Mouse (Mus musculus): Measurements from ENCODE around the gene Pex14. TPM values are rescaled to one million over a fixed set of nuclear protein-coding genes. Genes with fewer than 3 reads are reported as not detected.

The Pex14 gene
- polyA plus RNA-seq, 1 experiment from 2014 or later = 55.6 TPM

DNA sequence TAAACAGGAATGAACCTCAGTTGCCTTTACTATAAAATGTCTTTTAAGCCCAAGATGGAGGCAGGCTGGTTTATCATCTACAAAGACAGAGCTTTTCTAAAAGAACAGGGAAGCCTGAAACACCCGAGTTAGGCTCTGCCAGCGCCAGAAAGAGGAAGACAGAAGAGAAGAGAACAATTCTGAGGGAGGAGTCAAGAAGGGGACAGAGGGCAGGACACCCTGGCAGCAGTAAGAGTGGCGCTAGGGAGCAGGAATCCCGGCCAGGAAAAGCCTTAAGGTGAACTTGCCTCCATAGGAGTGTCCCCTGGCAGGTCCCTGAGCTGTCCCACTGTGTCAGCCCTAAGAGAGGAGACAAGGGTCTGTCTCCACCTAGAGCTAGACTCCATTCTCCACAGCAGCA, 43.9 kb upstream of the Pex14 start:
- Histone ChIP-seq H3K4me3 (replicated peaks; ENCODE audit: low read depth, low read length) (no peak overlapping the region), H3K9me3 (replicated peaks; ENCODE audit: low read length) (no peaks in the 10 kb centered on the region), H3K9ac (ENCODE audit: low read depth, low read length) (no peak overlapping the region), H3K27me3 (ENCODE audit: insufficient read depth, low read length) (no peaks in the 10 kb centered on the region), H3K4me1 (replicated peaks; ENCODE audit: insufficient read depth, low read length) (no peaks in the 10 kb centered on the region), H3K27ac (no peak overlapping the region), H3K4me2 (ENCODE audit: low read length) (no peak overlapping the region), H3K36me3 (ENCODE audit: insufficient read depth, low read length) (no peaks in the 10 kb centered on the region)
- ATAC-seq (replicated peaks; ENCODE audit: low FRiP score, low read depth) (no peak), DNase-seq (ENCODE audit: low spot score) (no peak)
- WGBS = 35% methylated on average over 4 of the region's 4 CpGs
- TF ChIP-seq CTCF (IDR thresholded peaks at IDR 0.05; ENCODE audit: low read depth) = no peak

DNA sequence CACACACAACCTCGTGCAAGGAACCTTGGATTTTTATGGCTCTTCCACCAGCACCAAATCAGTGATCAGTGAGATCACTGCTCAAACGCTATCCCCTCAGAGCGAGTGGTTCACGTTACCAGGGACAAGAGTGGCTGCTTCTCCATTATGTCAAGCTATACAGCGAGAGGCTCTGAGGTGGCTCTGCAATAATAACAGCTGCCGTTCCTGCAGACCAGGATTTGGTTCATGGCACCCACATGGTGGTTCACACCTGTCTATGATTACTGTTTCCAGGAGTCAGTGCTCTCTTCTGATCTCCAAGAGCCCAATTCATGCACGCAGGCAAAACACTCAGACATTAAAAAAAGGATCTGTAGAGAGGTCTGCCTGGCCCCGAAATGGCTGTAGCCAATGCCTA, 38.8 kb upstream of the Pex14 start:
- 70% methylated on average over 8 of the region's 8 CpGs for WGBS
- Histone ChIP-seq H3K4me1 (replicated peaks; ENCODE audit: insufficient read depth, low read length) (no peaks in the 10 kb centered on the region), H3K9me3 (replicated peaks; ENCODE audit: low read length) (no peaks in the 10 kb centered on the region), H3K4me2 (ENCODE audit: low read length) (no peak overlapping the region), H3K27ac (no peak overlapping the region), H3K4me3 (replicated peaks; ENCODE audit: low read depth, low read length) (no peak overlapping the region), H3K27me3 (ENCODE audit: insufficient read depth, low read length) (no peaks in the 10 kb centered on the region), H3K9ac (ENCODE audit: low read depth, low read length) (no peak overlapping the region), H3K36me3 (ENCODE audit: insufficient read depth, low read length) (no peaks in the 10 kb centered on the region)
- no peak for DNase-seq (ENCODE audit: low spot score)
- no peak for ATAC-seq (replicated peaks; ENCODE audit: low FRiP score, low read depth)
- TF ChIP-seq CTCF (IDR thresholded peaks at IDR 0.05; ENCODE audit: low read depth) = no peak

DNA sequence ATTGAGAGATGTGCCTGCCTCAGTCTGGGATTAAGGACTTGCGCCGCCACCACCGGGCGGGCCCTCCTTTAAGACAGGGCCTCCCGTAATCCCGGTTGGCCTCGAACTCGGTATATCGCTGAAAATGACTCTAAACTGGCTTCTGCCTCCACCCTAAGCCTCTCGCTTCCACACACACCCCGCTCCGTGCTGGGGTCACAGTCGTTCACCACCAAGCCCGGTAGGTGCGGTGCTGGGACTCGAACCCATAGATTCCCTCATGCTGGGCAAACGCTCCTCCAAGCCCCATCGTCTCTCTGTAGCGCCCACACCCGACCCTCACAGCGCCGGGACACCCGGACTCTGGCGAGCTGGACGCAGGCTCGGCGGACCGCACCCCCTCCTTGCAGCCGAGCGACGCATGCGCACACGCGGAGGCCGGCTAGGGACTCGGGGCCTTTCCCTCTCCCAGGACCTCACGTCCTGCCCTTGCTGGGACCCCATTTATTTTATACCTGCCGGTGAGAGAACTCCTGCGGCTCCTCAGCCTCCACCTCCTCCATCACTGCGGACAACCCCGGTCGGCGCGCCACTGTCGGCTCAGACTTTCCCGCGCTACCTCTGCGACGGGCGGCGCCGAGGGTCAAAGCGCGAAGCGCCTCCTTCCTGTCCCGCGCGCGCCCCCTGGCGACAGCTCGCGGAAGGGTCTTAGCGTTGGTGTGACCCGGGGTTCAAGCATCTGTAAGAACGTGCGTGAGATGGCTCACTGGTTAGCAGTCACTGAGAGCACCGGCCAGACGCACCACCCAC, 37.5 kb upstream of the Pex14 start, which contains the start of gene Cenps:
Gene Cenps (minus strand): TSS at position 648 of the 789 bp plus-strand sequence.
- no peaks in the 10 kb centered on the region for H3K9me3 ChIP-seq (replicated peaks; ENCODE audit: low read length)
- H3K4me2 ChIP-seq (ENCODE audit: low read length) = peak within 1 kb of the TSS; percentile 66
- no peaks in the 10 kb centered on the region for H3K4me1 ChIP-seq (replicated peaks; ENCODE audit: insufficient read depth, low read length)
- H3K27ac ChIP-seq = peak within 1 kb of the TSS; percentile 77
- ATAC-seq (replicated peaks; ENCODE audit: low FRiP score, low read depth) = peak; percentile 91
- 2% methylated on average over 68 of the region's 68 CpGs for WGBS
- no peaks in the 10 kb centered on the region for H3K36me3 ChIP-seq (ENCODE audit: insufficient read depth, low read length)
- DNase-seq (ENCODE audit: low spot score) = peak; percentile 94
- TF ChIP-seq CTCF (IDR thresholded peaks at IDR 0.05; ENCODE audit: low read depth) = peak; percentile 98
- H3K27me3 ChIP-seq (ENCODE audit: insufficient read depth, low read length) = no peaks in the 10 kb centered on the region
- H3K9ac ChIP-seq (ENCODE audit: low read depth, low read length) = peak within 1 kb of the TSS; percentile 70
- H3K4me3 ChIP-seq (replicated peaks; ENCODE audit: low read depth, low read length) = peak within 1 kb of the TSS; percentile 57

DNA sequence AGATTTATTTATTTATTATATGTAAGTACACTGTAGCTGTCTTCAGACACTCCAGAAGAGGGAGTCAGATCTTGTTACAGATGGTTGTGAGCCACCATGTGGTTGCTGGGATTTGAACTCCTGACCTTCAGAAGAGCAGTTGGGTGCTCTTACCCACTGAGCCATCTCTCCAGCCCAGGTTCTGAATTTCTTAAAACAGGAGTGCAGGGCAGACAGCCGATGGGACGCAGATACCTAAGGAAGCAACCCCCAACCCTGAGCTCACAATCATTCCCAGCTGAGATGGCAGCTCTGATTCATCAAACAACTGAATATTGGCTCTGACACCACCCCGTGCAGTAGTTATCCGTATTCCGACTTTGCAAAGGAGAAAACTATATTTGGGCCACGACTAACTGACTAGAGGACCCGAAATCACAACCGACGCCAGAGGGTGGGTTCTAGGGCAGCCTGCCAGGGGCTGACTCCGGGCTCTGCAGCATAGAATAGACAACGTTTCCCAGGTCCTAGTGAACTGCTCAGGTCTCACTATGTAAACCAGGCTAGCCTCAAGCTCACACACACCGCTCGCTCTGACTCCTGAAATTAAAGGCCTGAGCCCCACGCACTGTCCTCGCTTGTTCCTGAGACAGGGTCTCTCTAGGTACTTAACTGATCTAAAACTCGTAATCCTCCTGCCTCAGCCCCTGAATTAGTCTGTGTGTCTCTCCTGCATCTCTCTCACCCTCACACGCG, 36.6 kb upstream of the Pex14 start:
- no peaks in the 10 kb centered on the region for H3K9me3 ChIP-seq (replicated peaks; ENCODE audit: low read length)
- no peaks in the 10 kb centered on the region for H3K27me3 ChIP-seq (ENCODE audit: insufficient read depth, low read length)
- peak overlapping the region; percentile 66 for H3K4me2 ChIP-seq (ENCODE audit: low read length)
- ATAC-seq (replicated peaks; ENCODE audit: low FRiP score, low read depth) (no peak), DNase-seq (ENCODE audit: low spot score) (no peak)
- WGBS = 62% methylated on average over 18 of the region's 18 CpGs
- H3K9ac ChIP-seq (ENCODE audit: low read depth, low read length) = peak overlapping the region; percentile 70; the same call in 1 of the 2 replicates
- no peak overlapping the region; the same call in 1 of the 2 replicates for H3K27ac ChIP-seq
- no peaks in the 10 kb centered on the region for H3K4me1 ChIP-seq (replicated peaks; ENCODE audit: insufficient read depth, low read length)
- no peaks in the 10 kb centered on the region for H3K36me3 ChIP-seq (ENCODE audit: insufficient read depth, low read length)
- peak overlapping the region; percentile 57 for H3K4me3 ChIP-seq (replicated peaks; ENCODE audit: low read depth, low read length)
- no peak for TF ChIP-seq CTCF (IDR thresholded peaks at IDR 0.05; ENCODE audit: low read depth)

DNA sequence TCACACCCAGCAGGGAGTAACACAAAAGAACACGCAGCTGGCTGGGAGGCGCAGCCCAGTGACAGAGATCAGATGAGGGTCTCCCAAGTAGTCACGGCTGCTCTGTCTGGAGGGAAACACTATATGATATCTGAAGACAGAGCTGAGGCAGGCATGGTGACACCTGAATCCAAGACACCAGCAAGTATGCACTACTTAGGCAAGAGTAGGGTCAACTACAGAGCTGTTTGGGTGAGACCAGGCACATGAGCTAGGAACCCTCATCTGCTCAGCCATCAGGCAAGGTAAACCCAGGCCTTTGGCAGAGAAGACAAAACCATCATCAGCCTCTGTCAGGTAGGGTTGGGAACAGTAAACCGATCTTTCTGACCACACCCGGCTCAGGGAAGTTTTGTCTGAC, 33.7 kb upstream of the Pex14 start:
- Histone ChIP-seq H3K9me3 (replicated peaks; ENCODE audit: low read length) (no peaks in the 10 kb centered on the region), H3K4me2 (ENCODE audit: low read length) (no peak overlapping the region), H3K27me3 (ENCODE audit: insufficient read depth, low read length) (no peaks in the 10 kb centered on the region), H3K4me3 (replicated peaks; ENCODE audit: low read depth, low read length) (no peak overlapping the region), H3K4me1 (replicated peaks; ENCODE audit: insufficient read depth, low read length) (no peaks in the 10 kb centered on the region), H3K36me3 (ENCODE audit: insufficient read depth, low read length) (no peaks in the 10 kb centered on the region), H3K9ac (ENCODE audit: low read depth, low read length) (no peak overlapping the region), H3K27ac (no peak overlapping the region)
- no peak for ATAC-seq (replicated peaks; ENCODE audit: low FRiP score, low read depth)
- no peak for DNase-seq (ENCODE audit: low spot score)
- WGBS = 72% methylated on average over 5 of the region's 5 CpGs
- TF ChIP-seq CTCF (IDR thresholded peaks at IDR 0.05; ENCODE audit: low read depth) = no peak

DNA sequence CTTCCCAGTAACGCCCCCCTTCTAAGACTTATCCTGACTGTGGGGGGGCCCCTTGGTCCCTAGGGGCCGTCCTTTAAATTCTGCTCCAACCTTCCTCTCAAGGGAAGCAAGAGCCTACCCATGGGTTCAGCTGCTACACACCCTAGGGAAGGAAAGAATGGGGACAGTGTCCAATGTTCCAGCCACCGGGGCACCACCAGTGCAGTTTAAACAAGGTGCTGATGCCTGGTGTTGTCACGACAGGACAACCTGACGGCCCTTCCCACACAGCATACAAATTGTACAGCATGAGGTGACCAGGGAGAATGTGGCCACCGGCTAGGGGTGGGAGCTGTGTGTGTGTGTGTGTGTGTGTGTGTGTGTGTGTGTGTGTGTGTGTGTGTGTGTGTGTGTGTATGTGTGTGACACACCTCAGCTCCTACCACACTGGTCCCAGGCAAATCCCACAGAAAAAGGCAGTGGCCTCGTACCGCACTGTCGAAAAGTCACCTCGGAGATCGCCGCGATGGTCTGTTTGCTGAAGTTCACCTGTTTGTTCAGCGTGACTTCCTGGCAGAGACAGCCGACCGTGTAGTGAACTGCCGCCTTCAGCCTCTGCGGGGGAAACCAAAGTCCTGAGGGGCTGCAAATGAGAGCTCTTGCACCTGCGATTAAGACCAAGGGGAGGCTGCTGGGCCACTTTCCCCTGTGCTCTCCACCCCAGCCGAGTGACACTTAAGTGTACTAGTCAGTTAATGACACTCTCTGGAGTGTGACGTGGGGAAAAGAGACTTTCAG, 32.3 kb upstream of the Pex14 start:
- Histone ChIP-seq H3K36me3 (ENCODE audit: insufficient read depth, low read length) (no peaks in the 10 kb centered on the region), H3K4me2 (ENCODE audit: low read length) (no peak overlapping the region)
- WGBS = 71% methylated on average over 21 of the region's 21 CpGs

More for the DNA sequence above, 32.3 kb upstream of the Pex14 start:
- H3K9me3 ChIP-seq (replicated peaks; ENCODE audit: low read length) = no peaks in the 10 kb centered on the region
- no peak overlapping the region for H3K27ac ChIP-seq
- no peaks in the 10 kb centered on the region for H3K4me1 ChIP-seq (replicated peaks; ENCODE audit: insufficient read depth, low read length)
- no peak overlapping the region for H3K4me3 ChIP-seq (replicated peaks; ENCODE audit: low read depth, low read length)
- ATAC-seq (replicated peaks; ENCODE audit: low FRiP score, low read depth) = no peak
- DNase-seq (ENCODE audit: low spot score) = no peak
- H3K27me3 ChIP-seq (ENCODE audit: insufficient read depth, low read length) = no peaks in the 10 kb centered on the region
- TF ChIP-seq CTCF (IDR thresholded peaks at IDR 0.05; ENCODE audit: low read depth) = no peak
- H3K9ac ChIP-seq (ENCODE audit: low read depth, low read length) = no peak overlapping the region
